Mouse (Mus musculus): Measurements from ENCODE around the gene Stk24. TPM values are rescaled to one million over a fixed set of nuclear protein-coding genes. Genes with fewer than 3 reads are reported as not detected.

The Stk24 gene
- 30.6 and 33.4 TPM in 2 replicates for polyA plus RNA-seq (2015; fragmentation: Nextera tagmentation; extraction: Ambion mirVana)

DNA sequence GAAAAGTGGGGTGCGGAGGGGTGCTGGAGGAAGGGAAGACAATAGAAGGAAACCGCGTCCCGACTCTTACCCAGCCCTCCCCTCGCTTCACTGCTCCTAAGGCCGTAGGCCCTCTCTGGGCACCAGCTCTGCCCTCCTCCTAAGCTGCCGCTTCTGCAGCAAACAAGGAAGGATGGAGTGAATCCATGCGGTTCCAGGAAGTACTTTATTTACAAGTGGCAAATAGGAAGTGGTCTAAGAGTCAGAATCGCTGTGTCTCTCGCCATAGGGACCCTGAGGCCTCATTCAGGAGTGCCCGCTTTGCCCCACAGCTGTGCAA, at the start of gene Stk24:
Stk24 (minus strand) TSS at position 185 of the 319 bp plus-strand sequence.
- ATAC-seq (no peak; the same call in 1 of the 2 replicates), DNase-seq (ENCODE audit: low spot score) (peak; percentile 73)
- H3K9me3 ChIP-seq (ENCODE audit: low read length), result no peaks in the 10 kb centered on the region
- peaks cover 10% of the 10 kb centered on the region for H3K4me1 ChIP-seq (ENCODE audit: insufficient read depth, low read depth, low read length)
- no peaks in the 10 kb centered on the region for H3K27me3 ChIP-seq (replicated peaks; ENCODE audit: insufficient read depth, low read length)
- 4% methylated on average over 11 of the region's 11 CpGs for WGBS
- peak within 1 kb of the TSS; percentile 97 for H3K9ac ChIP-seq (replicated peaks; ENCODE audit: low read depth)
- peak within 1 kb of the TSS; percentile 86 for H3K4me2 ChIP-seq (replicated peaks; ENCODE audit: low read depth, low read length)
- TF ChIP-seq EP300 (IDR thresholded peaks at IDR 0.05) (no peak), CTCF (IDR thresholded peaks at IDR 0.05) (no peak)
- H3K27ac ChIP-seq (ENCODE audit: low read length), result peak within 1 kb of the TSS; percentile 98
- no peaks in the 10 kb centered on the region for H3K36me3 ChIP-seq (ENCODE audit: insufficient read depth, low read length)
- H3K4me3 ChIP-seq (ENCODE audit: low read depth, low read length), result peak within 1 kb of the TSS; percentile 97

DNA sequence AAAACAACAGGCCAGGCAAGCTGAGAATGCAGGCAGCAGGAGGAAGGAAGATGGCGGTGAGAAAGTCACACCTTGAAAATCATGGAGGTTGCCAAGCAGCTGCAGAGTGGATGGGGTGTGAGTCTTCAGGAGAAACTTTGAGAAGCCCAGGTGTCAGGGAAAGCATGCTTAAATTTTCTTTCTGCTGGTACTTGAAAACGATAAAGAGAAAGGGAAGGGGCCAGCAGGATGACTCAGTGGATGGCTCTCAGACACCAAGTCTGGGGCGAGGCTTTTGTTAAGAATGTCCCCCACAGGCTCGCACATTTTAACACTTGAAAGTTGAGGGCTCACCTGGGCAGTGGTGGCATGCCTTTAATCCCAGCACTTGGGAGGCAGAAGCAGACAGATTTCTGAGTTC, 48.3 kb upstream of the Stk24 start:
- no peak for TF ChIP-seq CTCF (IDR thresholded peaks at IDR 0.05)
- TF ChIP-seq EP300 (IDR thresholded peaks at IDR 0.05), result no peak
- Histone ChIP-seq H3K27ac (ENCODE audit: low read length) (no peak overlapping the region), H3K4me1 (ENCODE audit: insufficient read depth, low read depth, low read length) (no peaks in the 10 kb centered on the region), H3K36me3 (ENCODE audit: insufficient read depth, low read length) (no peaks in the 10 kb centered on the region), H3K9me3 (ENCODE audit: low read length) (no peaks in the 10 kb centered on the region), H3K27me3 (replicated peaks; ENCODE audit: insufficient read depth, low read length) (no peaks in the 10 kb centered on the region), H3K4me2 (replicated peaks; ENCODE audit: low read depth, low read length) (no peak overlapping the region), H3K9ac (replicated peaks; ENCODE audit: low read depth) (no peak overlapping the region), H3K4me3 (ENCODE audit: low read depth, low read length) (no peak overlapping the region)
- DNase-seq (ENCODE audit: low spot score) (no peak), ATAC-seq (no peak)
- WGBS, result 89% methylated on average over 4 of the region's 4 CpGs

DNA sequence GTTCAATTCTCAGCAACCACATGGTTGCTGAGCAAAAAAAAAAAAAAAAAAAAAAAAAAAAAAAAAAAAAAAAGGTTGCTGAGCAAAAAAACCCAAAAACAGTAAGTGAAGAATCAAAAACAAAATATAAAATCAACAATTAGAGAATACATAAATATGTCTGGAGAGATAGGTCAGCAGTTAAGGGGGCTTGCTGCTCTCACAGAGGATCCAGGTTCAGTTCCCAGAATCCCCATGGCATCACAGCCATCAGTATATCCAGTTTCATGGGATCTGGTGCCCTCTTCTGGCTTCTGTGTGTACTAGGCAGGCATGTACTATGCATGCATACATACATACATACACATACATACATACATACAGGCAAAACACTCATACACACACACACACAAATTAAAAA, 46.9 kb upstream of the Stk24 start:
- peaks cover 4% of the 10 kb centered on the region; the same call in 1 of the 2 replicates for H3K4me1 ChIP-seq (ENCODE audit: insufficient read depth, low read depth, low read length)
- no peaks in the 10 kb centered on the region for H3K27me3 ChIP-seq (replicated peaks; ENCODE audit: insufficient read depth, low read length)
- H3K4me3 ChIP-seq (ENCODE audit: low read depth, low read length), result no peak overlapping the region
- DNase-seq (ENCODE audit: low spot score) (no peak), ATAC-seq (no peak)
- peak; percentile 66 for TF ChIP-seq CTCF (IDR thresholded peaks at IDR 0.05)
- no peak for TF ChIP-seq EP300 (IDR thresholded peaks at IDR 0.05)
- no peaks in the 10 kb centered on the region for H3K36me3 ChIP-seq (ENCODE audit: insufficient read depth, low read length)
- H3K9me3 ChIP-seq (ENCODE audit: low read length), result no peaks in the 10 kb centered on the region
- H3K9ac ChIP-seq (replicated peaks; ENCODE audit: low read depth), result no peak overlapping the region
- no peak overlapping the region for H3K4me2 ChIP-seq (replicated peaks; ENCODE audit: low read depth, low read length)
- H3K27ac ChIP-seq (ENCODE audit: low read length), result no peak overlapping the region

DNA sequence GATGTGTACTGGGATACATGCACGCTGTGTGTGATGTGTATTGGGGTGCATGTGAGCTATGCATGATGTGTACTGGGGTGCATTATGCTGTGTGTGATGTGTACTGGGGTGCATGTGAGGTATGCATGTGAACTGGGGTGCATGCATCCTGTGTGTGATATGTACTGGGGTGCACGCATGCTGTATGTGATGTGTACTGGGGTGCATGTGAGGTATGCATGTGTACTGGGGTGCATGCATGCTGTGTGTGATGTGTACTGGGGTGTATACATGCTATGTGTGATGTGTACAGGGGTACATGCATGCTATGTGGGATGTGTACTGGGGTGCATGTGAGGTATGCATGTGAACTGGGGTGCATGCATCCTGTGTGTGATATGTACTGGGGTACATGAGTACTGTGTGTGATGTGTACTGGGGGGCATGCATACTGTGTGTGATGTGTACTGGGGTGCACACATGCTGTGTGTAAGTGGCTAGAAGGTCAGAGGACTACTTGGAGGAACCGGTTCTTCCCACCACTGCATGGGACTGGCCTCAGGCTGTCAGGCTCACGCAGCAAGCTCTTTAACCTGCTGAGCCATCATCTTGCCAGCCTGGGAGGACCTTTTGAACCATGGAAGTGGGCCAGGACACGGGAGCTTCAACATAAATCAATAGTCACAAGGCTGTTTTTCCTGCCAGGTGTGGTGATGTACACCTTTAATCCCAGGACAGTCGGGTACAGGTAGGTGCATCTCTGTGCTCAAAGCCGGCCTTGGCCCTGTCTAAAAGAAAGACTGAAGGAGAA, 45.4 kb upstream of the Stk24 start:
- Histone ChIP-seq H3K36me3 (ENCODE audit: insufficient read depth, low read length) (no peaks in the 10 kb centered on the region), H3K27ac (ENCODE audit: low read length) (no peak overlapping the region), H3K4me2 (replicated peaks; ENCODE audit: low read depth, low read length) (no peak overlapping the region), H3K9me3 (ENCODE audit: low read length) (peaks cover 3% of the 10 kb centered on the region; the same call in 1 of the 2 replicates), H3K4me1 (ENCODE audit: insufficient read depth, low read depth, low read length) (peaks cover 4% of the 10 kb centered on the region; the same call in 1 of the 2 replicates), H3K27me3 (replicated peaks; ENCODE audit: insufficient read depth, low read length) (no peaks in the 10 kb centered on the region), H3K9ac (replicated peaks; ENCODE audit: low read depth) (no peak overlapping the region), H3K4me3 (ENCODE audit: low read depth, low read length) (no peak overlapping the region)
- ATAC-seq, result no peak
- no peak for DNase-seq (ENCODE audit: low spot score)
- WGBS, result 70% methylated on average over 7 of the region's 7 CpGs
- TF ChIP-seq EP300 (IDR thresholded peaks at IDR 0.05) (no peak), CTCF (IDR thresholded peaks at IDR 0.05) (no peak)

DNA sequence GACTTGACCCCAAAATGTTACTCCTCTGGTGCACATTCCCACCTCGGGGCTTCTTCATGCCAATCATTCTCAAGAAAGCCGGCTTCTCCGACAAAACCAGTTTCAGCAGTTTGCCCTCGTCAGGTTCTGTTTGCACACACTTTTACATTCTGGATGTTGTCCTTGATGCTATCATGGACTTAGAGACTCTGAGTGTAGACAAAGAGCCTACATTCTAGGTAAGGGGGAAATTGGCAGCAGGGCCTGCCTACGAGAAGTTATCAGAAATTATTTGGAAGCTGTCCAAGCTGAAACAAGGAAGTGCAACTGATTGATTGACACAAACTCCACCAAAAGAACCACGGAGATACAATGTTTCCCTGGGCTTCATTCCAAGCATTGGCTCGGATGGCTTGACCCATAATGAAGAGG, 43.5 kb upstream of the Stk24 start:
- no peak overlapping the region for H3K9ac ChIP-seq (replicated peaks; ENCODE audit: low read depth)
- DNase-seq (ENCODE audit: low spot score), result peak; percentile 56
- H3K36me3 ChIP-seq (ENCODE audit: insufficient read depth, low read length), result no peaks in the 10 kb centered on the region
- peaks cover 4% of the 10 kb centered on the region; the same call in 1 of the 2 replicates for H3K4me1 ChIP-seq (ENCODE audit: insufficient read depth, low read depth, low read length)
- H3K27me3 ChIP-seq (replicated peaks; ENCODE audit: insufficient read depth, low read length), result no peaks in the 10 kb centered on the region
- H3K4me2 ChIP-seq (replicated peaks; ENCODE audit: low read depth, low read length), result peak overlapping the region; percentile 22
- peaks cover 3% of the 10 kb centered on the region; the same call in 1 of the 2 replicates for H3K9me3 ChIP-seq (ENCODE audit: low read length)
- TF ChIP-seq CTCF (IDR thresholded peaks at IDR 0.05), result no peak
- no peak for TF ChIP-seq EP300 (IDR thresholded peaks at IDR 0.05)
- 10% methylated on average over 7 of the region's 7 CpGs for WGBS
- no peak overlapping the region for H3K4me3 ChIP-seq (ENCODE audit: low read depth, low read length)
- ATAC-seq, result peak; percentile 43; the same call in 1 of the 2 replicates
- H3K27ac ChIP-seq (ENCODE audit: low read length), result peak overlapping the region; percentile 69

DNA sequence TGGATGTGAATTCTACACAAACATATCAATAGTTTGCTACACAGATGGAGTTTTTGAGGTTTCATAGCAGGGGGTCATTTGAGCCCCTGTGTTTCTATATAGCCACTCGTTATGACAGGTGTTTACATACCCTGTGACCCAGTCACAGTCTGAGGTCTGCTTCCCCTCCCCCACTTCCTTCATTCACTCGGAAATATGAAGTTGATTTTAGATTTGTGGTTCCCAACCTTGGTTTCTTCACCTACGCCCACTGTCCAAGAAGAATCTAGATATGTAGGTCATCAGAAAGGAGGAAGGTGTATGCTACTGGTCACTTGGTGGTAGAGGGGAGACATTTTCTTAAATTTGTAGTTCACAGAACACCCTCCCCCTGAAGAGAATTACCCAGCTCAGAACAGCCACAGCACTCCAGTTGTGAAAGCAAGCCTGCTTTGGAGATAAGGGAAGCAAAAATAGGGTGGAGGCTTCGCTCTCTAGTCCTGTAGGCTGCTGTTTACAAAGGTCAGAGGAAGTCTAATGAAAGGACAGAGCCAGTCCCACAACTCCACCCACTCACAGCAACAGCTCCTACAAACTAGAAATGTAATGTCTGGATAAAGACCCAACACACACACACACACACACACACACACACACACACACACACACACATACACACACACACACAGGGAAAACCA, 43.0 kb upstream of the Stk24 start:
- DNase-seq (ENCODE audit: low spot score) (peak; percentile 84), ATAC-seq (peak; percentile 89)
- Histone ChIP-seq H3K4me2 (replicated peaks; ENCODE audit: low read depth, low read length) (peak overlapping the region; percentile 22), H3K9ac (replicated peaks; ENCODE audit: low read depth) (no peak overlapping the region), H3K27ac (ENCODE audit: low read length) (peak overlapping the region; percentile 69), H3K9me3 (ENCODE audit: low read length) (peaks cover 3% of the 10 kb centered on the region; the same call in 1 of the 2 replicates), H3K27me3 (replicated peaks; ENCODE audit: insufficient read depth, low read length) (no peaks in the 10 kb centered on the region), H3K4me1 (ENCODE audit: insufficient read depth, low read depth, low read length) (peaks cover 4% of the 10 kb centered on the region; the same call in 1 of the 2 replicates), H3K36me3 (ENCODE audit: insufficient read depth, low read length) (no peaks in the 10 kb centered on the region), H3K4me3 (ENCODE audit: low read depth, low read length) (no peak overlapping the region)
- WGBS, result 17% methylated on average over 4 of the region's 4 CpGs
- TF ChIP-seq EP300 (IDR thresholded peaks at IDR 0.05) (peak; percentile 66; the same call in 1 of the 2 replicates), CTCF (IDR thresholded peaks at IDR 0.05) (no peak)
